Mouse (Mus musculus): Measurements from ENCODE around the gene Eef1a2. TPM values are rescaled to one million over a fixed set of nuclear protein-coding genes. Genes with fewer than 3 reads are reported as not detected.
"Not testable (repeated sequence)": the region's sequence is repeated elsewhere in the genome, so short reads cannot be mapped to it uniquely, and the experiment has no call there.

Gene Eef1a2
- 1,000 to 10,000 TPM; 1,322 to 1,385 TPM for total RNA-seq (2021)

DNA sequence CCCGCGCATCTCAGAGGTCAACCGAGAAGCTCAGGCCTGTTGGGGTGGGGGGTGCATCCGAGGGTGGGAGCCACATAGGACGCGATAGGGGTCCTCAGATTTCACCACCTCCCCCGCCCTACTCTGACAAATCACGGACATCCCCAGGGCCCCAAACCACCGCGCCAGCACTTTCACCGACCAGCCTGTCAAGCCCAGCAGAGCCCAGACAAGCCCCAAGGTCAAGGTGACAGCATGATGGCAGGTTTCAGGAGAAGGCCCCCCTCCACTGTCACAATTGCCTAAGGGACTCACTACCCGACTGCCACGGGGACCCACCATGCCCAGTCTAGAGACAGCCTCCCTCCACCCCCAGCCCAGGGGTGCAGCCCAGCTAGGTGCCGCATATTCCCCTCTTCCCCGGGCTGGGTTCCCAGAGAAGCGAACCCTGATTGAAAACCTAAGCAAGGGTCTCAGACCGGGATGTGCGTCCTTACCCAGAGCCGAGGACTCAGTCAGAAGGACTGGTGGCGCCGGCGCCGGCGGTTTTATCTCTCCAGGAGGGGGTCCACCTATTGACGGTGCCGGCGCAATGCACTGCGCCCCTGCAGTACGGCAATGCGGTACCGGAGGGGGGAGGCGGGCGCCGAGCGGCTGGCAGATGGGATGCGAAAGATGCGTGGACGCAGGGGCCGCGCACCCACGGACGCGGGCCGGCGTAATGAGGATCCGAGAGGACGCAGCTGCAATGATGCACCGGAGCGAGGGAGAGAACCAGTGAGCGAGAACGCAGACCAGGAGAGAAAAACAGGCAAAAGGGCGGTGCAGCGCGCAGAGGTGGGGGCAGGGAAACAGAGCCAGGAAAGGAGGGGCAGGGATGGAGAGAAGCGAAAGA lies at the start of gene Eef1a2:
TSS of gene Eef1a2 (minus strand) at position 767 of the 874 bp plus-strand sequence.
- intact Hi-C loops (cut with DNase I), result loop anchor here (1.0 to 2.0 kb wide), 3 partner anchors 22 to 36 kb away; partner anchors contain the start of genes Kcnq2 and Ppdpf
- DNase-seq (ENCODE audit: low spot score in 2 of 2), result peak; percentile 88 to 97

DNA sequence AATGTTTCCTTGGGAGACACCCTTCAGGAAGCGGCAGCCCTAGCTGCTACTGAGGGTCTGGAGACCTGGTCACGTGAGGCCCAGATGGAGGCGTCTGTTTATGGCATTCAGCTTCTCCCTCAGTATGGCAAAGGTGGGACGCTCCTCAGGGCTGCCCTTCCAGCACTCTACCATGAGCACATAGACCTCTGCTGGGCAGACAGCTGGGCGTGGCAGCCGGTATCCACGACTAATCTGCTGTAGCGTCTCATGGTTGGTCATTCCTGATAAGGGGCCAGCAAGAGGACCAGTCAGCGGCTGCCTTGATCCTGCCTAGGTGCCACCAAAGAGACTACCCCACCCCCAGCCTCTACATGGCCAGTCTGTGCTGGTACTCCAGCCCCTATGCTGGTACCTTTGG lies 49.3 kb upstream of the Eef1a2 start:
- intact Hi-C loops (cut with DNase I), result no loop called here
- DNase-seq (ENCODE audit: low spot score in 2 of 2), result no peak

DNA sequence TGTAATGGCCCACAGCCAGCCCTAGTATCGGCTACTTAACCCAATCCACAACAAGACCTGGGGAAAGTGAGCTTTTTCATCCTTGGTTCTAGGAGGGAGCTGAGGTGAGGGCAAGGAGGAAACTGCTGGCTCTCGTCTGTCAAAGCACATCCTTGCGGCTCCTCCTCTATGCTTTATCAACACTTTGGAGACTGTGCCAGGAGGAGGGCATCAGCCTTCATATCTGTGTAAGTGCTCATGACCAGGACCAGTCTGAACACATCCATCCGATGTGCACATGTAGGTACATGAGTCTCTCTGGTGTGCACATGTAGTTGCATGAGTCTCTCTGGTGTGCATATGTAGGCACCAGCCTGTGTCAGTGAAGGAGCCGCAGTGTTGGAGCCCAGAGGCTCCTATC lies 48.9 kb upstream of the Eef1a2 start:
- no peak for DNase-seq (ENCODE audit: low spot score in 2 of 2)
- intact Hi-C loops (cut with DNase I), result no loop called here

DNA sequence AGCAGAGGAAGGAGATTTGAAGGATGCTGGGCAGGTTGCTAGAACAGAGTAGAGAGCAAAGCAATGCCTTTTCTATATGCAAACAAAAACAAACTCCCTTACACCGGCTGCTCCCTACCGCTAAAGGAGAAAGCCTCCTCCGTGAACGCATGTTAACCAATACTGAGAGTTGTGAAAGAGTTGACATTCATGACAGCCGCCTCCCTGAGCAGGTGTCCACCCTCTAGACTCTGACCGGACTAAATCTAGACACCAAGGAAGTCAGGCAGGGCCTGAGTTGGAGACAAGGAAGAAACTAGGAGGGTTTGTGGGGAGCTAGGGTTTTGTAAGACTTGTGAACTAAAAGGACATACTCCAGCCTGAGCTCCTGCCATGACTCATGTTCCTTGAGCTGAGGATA lies 46.1 kb upstream of the Eef1a2 start:
- intact Hi-C loops (cut with DNase I), result no loop called here
- no peak for DNase-seq (ENCODE audit: low spot score in 2 of 2)

GRCm38 (mm10) chr2:181202422-181202821 lies 45.6 kb upstream of the Eef1a2 start, which contains the start of gene Ptk6:
TSS of gene Ptk6 (minus strand) at chr2:181202789.
- DNase-seq (ENCODE audit: low spot score in 2 of 2), result no peak
- intact Hi-C loops (cut with DNase I), result no loop called here

DNA sequence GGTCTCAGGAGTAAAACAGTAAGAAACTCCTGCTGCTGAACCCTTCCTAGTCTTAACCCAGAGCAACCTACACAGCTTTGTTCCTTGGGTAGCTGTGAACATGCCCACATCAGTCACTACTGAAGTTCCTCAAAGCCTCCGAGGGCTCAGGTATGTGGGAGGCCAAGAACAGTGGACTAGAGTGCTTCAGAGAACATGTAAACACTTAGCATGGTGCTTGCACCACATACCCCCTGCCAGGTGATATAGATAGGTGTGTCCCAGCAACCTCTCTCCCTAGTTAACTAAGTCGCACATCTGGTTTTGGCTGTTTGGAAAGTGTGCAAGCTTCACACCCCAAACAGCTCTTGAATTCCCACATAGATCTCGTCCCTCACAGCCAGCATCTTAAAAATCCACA lies 44.8 kb upstream of the Eef1a2 start:
- intact Hi-C loops (cut with DNase I), result no loop called here
- no peak for DNase-seq (ENCODE audit: low spot score in 2 of 2)

GRCm38 (mm10) chr2:181196628-181197300 lies 40.0 kb upstream of the Eef1a2 start:
- DNase-seq (ENCODE audit: low spot score in 2 of 2), result no peak
- intact Hi-C loops (cut with DNase I), result no loop called here

DNA sequence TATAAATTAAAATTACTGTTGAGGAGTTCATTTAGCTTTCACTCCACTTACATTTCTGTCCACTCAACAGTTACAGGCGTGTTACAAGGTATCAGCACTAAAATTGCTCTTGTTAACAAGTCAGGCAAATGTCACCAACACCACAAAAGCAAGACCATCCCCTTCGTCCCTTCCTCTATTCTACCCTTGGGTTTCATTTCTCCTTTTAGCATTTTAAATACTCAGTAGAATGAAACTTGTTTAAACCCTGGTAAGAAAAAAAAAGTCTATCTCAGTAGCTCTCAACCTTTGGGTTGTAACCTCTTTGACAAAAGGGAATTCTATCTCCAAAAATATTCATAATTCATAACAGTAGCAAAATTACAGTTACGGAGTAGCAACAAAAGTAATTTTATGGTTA lies 36.2 kb upstream of the Eef1a2 start:
- no peak for DNase-seq (ENCODE audit: low spot score in 2 of 2)
- intact Hi-C loops (cut with DNase I), result no loop called here

- intact Hi-C loops (cut with DNase I), result no loop called here
- DNase-seq (ENCODE audit: low spot score in 2 of 2), result no peak
These were observed 35.1 kb upstream of the Eef1a2 start for GRCm38 (mm10) chr2:181191936-181192335.

DNA sequence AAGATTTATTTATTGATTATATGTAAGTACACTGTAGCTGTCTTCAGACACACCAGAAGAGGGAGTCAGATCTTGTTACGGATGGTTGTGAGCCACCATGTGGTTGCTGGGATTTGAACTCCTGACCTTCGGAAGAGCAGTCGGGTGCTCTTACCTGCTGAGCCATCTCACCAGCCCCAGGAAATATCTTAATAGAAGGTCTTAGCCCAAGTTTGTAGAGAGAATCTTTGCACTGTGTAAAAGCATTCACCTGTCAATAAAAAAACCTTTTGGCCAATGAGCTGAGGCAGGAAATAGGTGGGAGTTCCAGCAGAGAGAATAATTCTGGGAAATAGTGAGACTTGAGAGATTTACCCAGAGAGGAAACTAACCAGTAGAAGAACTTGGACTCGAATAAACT lies 34.6 kb upstream of the Eef1a2 start:
- DNase-seq (ENCODE audit: low spot score in 2 of 2); intact Hi-C loops (cut with DNase I): not testable (repeated sequence)

- DNase-seq (ENCODE audit: low spot score in 2 of 2), result no peak
- intact Hi-C loops (cut with DNase I), result no loop called here
These were observed 32.5 kb upstream of the Eef1a2 start for GRCm38 (mm10) chr2:181189321-181189720.

- DNase-seq (ENCODE audit: low spot score in 2 of 2), result no peak
- intact Hi-C loops (cut with DNase I), result no loop called here
These were observed 31.9 kb upstream of the Eef1a2 start for GRCm38 (mm10) chr2:181188681-181189080.

DNA sequence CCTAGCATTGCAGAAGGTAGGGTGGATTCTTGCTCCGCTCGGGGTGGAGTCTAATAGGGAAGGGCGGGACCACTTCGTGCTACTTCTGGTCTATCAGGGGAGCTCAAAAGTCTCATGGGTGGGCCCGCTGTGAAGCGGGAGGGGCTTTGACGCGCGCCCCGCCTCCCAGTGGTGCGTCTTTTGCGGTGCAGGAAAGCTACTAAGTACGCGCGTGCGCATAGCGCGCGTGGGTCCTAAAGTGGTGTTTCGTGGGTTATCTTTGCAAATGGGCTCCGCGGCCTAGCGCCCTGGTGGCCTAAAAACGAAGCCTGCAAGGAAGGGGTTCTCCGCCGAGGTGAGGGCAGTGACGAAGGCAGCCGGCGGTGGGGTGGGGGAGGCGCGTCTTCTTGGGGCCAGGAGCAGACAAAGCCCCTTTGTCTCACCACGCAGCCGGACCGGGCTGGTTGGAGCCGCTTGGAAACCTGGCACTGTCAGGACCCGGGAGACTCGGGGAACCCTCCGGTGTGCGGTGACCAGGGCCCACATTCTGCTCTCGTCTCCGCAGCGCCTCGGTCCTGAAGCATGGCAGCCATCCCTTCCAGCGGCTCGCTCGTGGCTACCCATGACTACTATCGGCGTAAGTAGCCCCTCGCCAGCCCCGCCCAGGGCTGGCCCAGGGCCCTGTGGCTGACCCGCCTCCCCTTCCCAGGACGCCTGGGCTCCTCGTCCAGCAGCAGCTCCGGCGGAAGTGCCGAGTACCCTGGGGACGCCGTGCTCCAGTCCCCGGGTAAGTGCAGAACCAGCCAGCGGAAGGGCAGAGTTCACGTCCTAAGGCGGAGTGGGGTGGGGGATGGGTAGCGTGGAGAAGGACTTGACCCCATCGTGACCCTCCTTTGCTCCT lies 30.5 kb upstream of the Eef1a2 start, which contains the start of gene Ppdpf:
TSS of gene Ppdpf (plus strand) at position 127 of the 880 bp plus-strand sequence.
- intact Hi-C loops (cut with DNase I), result loop anchor here (1.0 to 2.0 kb wide), 2 partner anchors 31 to 100 kb away; partner anchors contain the start of gene Eef1a2
- DNase-seq (ENCODE audit: low spot score in 2 of 2), result peak; percentile 92 to 97

- intact Hi-C loops (cut with DNase I), result loop anchor here (1.0 to 2.0 kb wide), 3 partner anchors 30 to 149 kb away; partner anchors contain the start of gene Eef1a2
- peak; percentile 85 to 95 for DNase-seq (ENCODE audit: low spot score in 2 of 2)
These were observed 29.8 kb upstream of the Eef1a2 start for GRCm38 (mm10) chr2:181186635-181187034.

GRCm38 (mm10) chr2:181180898-181181297 lies 24.1 kb upstream of the Eef1a2 start:
- intact Hi-C loops (cut with DNase I), result no loop called here
- peak in 1 of 2 experiments; percentile 59 for DNase-seq (ENCODE audit: low spot score in 2 of 2)

DNA sequence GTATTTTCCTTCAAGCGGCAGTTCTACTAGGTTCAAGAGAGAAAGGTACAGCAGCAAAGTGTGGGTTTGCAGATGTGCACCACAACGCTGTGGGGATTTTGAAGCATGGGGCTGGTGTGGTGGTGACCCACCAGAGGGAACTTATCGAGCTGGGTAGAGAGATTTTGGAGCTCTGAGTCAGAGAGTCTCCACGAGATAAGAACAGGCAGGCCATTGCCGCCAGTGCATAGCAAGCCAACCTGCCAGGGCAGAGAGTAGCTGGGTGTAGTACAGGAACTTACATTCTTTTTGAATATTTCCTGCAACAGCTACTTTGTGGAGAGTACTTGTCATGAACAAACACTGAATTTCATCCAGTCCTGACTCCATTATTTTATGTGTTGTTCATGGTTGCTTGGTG lies 21.7 kb upstream of the Eef1a2 start:
- DNase-seq (ENCODE audit: low spot score in 2 of 2), result no peak
- intact Hi-C loops (cut with DNase I), result no loop called here

DNA sequence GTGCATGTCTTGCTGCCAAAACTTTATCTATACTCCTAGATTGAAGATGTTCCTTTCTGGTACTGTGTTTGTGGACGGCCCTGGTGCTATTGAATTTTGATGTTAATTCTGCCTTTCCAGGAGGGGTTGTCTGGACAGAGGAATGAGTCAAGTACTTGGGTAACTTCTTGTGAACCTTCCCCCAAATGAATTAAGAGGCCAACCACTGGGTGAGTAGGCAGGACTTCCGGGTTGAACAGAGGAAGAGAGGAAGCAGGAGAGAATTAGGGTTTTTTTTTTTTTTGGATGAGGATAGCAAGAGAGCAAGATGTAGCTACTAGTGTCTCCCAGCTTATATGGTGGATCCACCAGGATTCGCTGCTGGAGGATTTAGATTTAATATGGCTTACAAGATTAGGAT lies 21.2 kb upstream of the Eef1a2 start:
- DNase-seq (ENCODE audit: low spot score in 2 of 2), result no peak
- intact Hi-C loops (cut with DNase I), result no loop called here

GRCm38 (mm10) chr2:181174646-181175045 lies 17.8 kb upstream of the Eef1a2 start:
- DNase-seq (ENCODE audit: low spot score in 2 of 2), result peak in 1 of 2 experiments; percentile 77
- intact Hi-C loops (cut with DNase I), result no loop called here

- intact Hi-C loops (cut with DNase I), result no loop called here
- DNase-seq (ENCODE audit: low spot score in 2 of 2), result no peak
These were observed 9.7 kb upstream of the Eef1a2 start for GRCm38 (mm10) chr2:181166469-181166868.

DNA sequence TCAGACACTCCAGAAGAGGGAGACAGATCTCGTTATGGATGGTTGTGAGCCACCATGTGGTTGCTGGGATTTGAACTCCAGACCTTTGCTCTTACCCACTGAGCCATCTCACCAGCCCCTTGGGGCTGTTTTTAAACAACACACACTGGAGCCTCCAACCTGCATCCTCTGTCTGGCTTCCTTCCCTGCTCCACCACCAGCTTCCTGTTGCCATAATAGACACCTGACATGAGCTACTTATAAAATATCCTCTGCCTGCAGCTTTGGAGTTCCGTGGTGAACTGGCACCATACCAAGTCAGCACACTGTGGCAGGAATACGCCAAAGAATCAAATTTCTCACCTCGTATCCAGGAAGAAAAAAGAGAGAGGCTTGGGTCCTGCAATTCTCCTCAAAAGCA lies 4.0 kb upstream of the Eef1a2 start:
- DNase-seq (ENCODE audit: low spot score in 2 of 2), result peak in 1 of 2 experiments; percentile 49
- intact Hi-C loops (cut with DNase I), result no loop called here

Data from left cerebral cortex, postnatal 25 days (tissue).